Mouse (Mus musculus): ENCODE measurements around the gene a. TPM values are rescaled to one million over a fixed set of nuclear protein-coding genes. Genes with fewer than 3 reads are reported as not detected.
A peak's percentile ranks its signal among the peaks of the same experiment; 100 is the strongest.

The a gene
- total and polyA plus RNA-seq, 3 experiments: 7.8 to 23.8 (median 10.9) TPM

DNA sequence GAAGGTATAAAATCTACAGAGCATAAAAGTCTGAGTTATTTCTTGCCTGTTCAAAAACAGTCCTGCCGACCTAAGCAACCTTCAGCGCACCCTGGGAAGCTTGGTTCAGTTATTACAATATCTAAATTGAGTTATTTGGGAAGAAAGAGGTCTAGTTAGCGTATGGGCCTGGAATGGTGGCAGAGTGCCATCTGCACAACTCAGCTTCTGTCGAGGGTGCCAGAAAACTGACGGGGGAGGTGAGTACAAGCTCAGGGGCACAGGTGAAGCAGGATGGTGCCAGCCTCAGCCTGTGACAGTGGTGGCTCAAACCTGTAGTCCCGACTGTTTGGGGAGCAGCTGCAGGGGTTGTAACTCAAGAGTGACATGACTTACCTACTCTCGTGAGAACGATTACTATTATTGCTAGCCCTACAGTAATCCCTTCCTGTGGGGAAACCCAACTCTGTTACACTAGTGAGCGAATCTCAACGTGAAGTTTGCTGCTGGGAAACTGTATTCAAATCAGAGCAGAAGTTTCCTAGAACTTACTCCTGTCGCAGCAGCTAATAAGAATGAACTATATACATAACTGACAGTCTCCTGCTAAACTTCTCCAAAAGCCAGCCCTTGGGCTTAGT lies 145.4 kb downstream of the a start:
- H3K4me1 ChIP-seq (ENCODE audit: control insufficient read depth in 1 of 2, insufficient read depth in 2 of 2): peaks cover 16 to 22% of the 10 kb centered on the region in 2 experiments
- TF ChIP-seq SIN3A (IDR thresholded peaks at IDR 0.05; ENCODE audit: low read length) (0 out of 2 replicates have a peak, but pooled peaks have one; percentile 38), MAX (IDR thresholded peaks at IDR 0.05; ENCODE audit: low read length) (no peak), MYC (IDR thresholded peaks at IDR 0.05; ENCODE audit: low read depth, low read length) (peak; percentile 46; the same call in 1 of the 2 replicates), POLR2A (IDR thresholded peaks at IDR 0.05; ENCODE audit: low read depth, low read length) (no peak), EP300 (IDR thresholded peaks at IDR 0.05; ENCODE audit: low read length) (peak; percentile 50), MAZ (IDR thresholded peaks at IDR 0.05; ENCODE audit: low read depth, low read length) (no peak), TBP (conservative IDR thresholded peaks at IDR 0.05; ENCODE audit: low read depth, low read length) (no peak), ETS1 (conservative IDR thresholded peaks at IDR 0.05; ENCODE audit: low read depth, low read length) (peak; percentile 81), ZNF384 (IDR thresholded peaks at IDR 0.05; ENCODE audit: low read depth, low read length) (no peak), IRF4 (IDR thresholded peaks at IDR 0.05; ENCODE audit: low read depth, low read length) (peak; percentile 51; the same call in 1 of the 2 replicates), USF2 (conservative IDR thresholded peaks at IDR 0.05; ENCODE audit: low read depth, low read length) (no peak), POLR2AphosphoS2 (IDR thresholded peaks at IDR 0.05; ENCODE audit: low read depth, low read length) (no peak), E2F4 (IDR thresholded peaks at IDR 0.05; ENCODE audit: insufficient replicate concordance, low read depth, low read length) (no peak), ZKSCAN1 (IDR thresholded peaks at IDR 0.05; ENCODE audit: borderline replicate concordance, low read depth, low read length) (no peak), UBTF (IDR thresholded peaks at IDR 0.05; ENCODE audit: low read depth, low read length) (no peak), NRF1 (IDR thresholded peaks at IDR 0.05; ENCODE audit: low read depth, low read length) (no peak), HCFC1 (IDR thresholded peaks at IDR 0.05; ENCODE audit: low read depth, low read length) (peak; percentile 42), BHLHE40 (IDR thresholded peaks at IDR 0.05; ENCODE audit: low read depth, low read length) (peak; percentile 94), MXI1 (IDR thresholded peaks at IDR 0.05; ENCODE audit: low read depth, low read length) (no peak), GABPA (IDR thresholded peaks at IDR 0.05; ENCODE audit: insufficient replicate concordance, low read depth, low read length) (no peak), KAT2A (IDR thresholded peaks at IDR 0.05; ENCODE audit: insufficient replicate concordance, low read length) (no peak), RCOR1 (conservative IDR thresholded peaks at IDR 0.05; ENCODE audit: low read depth, low read length) (no peak), JUND (conservative IDR thresholded peaks at IDR 0.05; ENCODE audit: low read depth, low read length) (peak; percentile 39; the same call in 1 of the 2 replicates), JUN (IDR thresholded peaks at IDR 0.05; ENCODE audit: insufficient read depth, low read depth, low read length) (no peak), USF1 (IDR thresholded peaks at IDR 0.05; ENCODE audit: low read depth, low read length) (no peak), MEF2A (IDR thresholded peaks at IDR 0.05; ENCODE audit: borderline replicate concordance, low read depth, low read length) (peak; percentile 81), ZC3H11A (IDR thresholded peaks at IDR 0.05; ENCODE audit: low read depth, low read length) (no peak), TCF12 (IDR thresholded peaks at IDR 0.05; ENCODE audit: low read depth, low read length) (peak; percentile 62; the same call in 1 of the 2 replicates), CHD2 (IDR thresholded peaks at IDR 0.05; ENCODE audit: low read length) (peak; percentile 73)
- no peaks in the 10 kb centered on the region for H3K9me3 ChIP-seq (replicated peaks; ENCODE audit: low read length)
- no peak overlapping the region for H3K9ac ChIP-seq (ENCODE audit: insufficient read depth, low read depth)
- in situ Hi-C loops (cut with MboI; ENCODE audit: low pct_ligation_motif_present, low pct_unique_long_range_greater_than_20kb, low sequenced_read_pairs): no loop called here
- H3K27me3 ChIP-seq (replicated peaks): no peaks in the 10 kb centered on the region
- peak; percentile 62 for DNase-seq (ENCODE audit: extremely low read depth)
- dilution Hi-C loops (cut with MboI; ENCODE audit: extremely low pct_ligation_motif_present, extremely low pct_unique_long_range_greater_than_20kb, low sequenced_read_pairs): no loop called here
- no peaks in the 10 kb centered on the region for H3K79me2 ChIP-seq (replicated peaks; ENCODE audit: control insufficient read depth, extremely low read depth, insufficient read depth, poor library complexity, severe bottlenecking)
- no peaks in the 10 kb centered on the region for H3K36me3 ChIP-seq (replicated peaks in 1 of 2; ENCODE audit: control insufficient read depth in 1 of 2, insufficient read depth in 1 of 2, low read length in 1 of 2)
- peak overlapping the region; percentile 28; the same call in 1 of the 2 replicates for H3K27ac ChIP-seq (ENCODE audit: insufficient read depth, low read depth)
- H3K4me3 ChIP-seq (replicated peaks in 1 of 3; ENCODE audit: low read depth in 2 of 3, low read length in 2 of 3, poor library complexity in 1 of 3): no peak overlapping the region
- peak overlapping the region; percentile 32; the same call in 1 of the 2 replicates for H3K4me2 ChIP-seq (ENCODE audit: insufficient read depth, low read depth, poor library complexity, severe bottlenecking)

Data from CH12.LX (cell line).